Mouse (Mus musculus) heart, postnatal 0 days (tissue): Measurements from ENCODE around the gene Slc25a27.

Experiments used
- CTCF ChIP-seq: IDR thresholded peaks from 2 replicates; pipeline ENCODE4 v1.5.1; 2016; ENCODE audit warnings: antibody characterized with exemption, control low read depth, low read depth
- EP300 ChIP-seq: IDR thresholded peaks from 2 replicates; pipeline ENCODE4 v1.6.1; 2016; ENCODE audit warnings: antibody characterized with exemption, low read depth

GRCm38 (mm10) chr17:43619156-43619555 is 47.9 kb downstream of the Slc25a27 start:
- TF ChIP-seq CTCF (no peak), EP300 (no peak)
